Mouse (Mus musculus) hindbrain, embryonic 12.5 days (tissue): ENCODE results near the gene Ebf3. TPM values are rescaled to one million over a fixed set of nuclear protein-coding genes. Genes with fewer than 3 reads are reported as not detected.

Source experiments
- ATAC-seq: fragments of 200-750 bp; cut with Nextera tagmentation; 2 replicates; pipeline ENCODE4 v1.8.0; 2017; ENCODE audit warnings: moderate TSS enrichment; ENCODE audit not compliant: low FRiP score
- H3K27ac ChIP-seq: fragments of 300-500 bp; sonication (generic); 2 replicates; pipeline ENCODE4 v1.5.1; 2016; ENCODE audit warnings: mild to moderate bottlenecking
- H3K27me3 ChIP-seq: fragments of 300-500 bp; sonication (generic); 2 replicates; pipeline ENCODE4 v1.6.1; 2016; ENCODE audit warnings: mild to moderate bottlenecking
- H3K36me3 ChIP-seq: fragments of 300-500 bp; sonication (generic); 2 replicates; pipeline ENCODE4 v1.6.1; 2016; ENCODE audit warnings: mild to moderate bottlenecking
- H3K4me1 ChIP-seq: fragments of 300-500 bp; sonication (generic); 2 replicates; pipeline ENCODE4 v1.6.1; 2016
- H3K4me2 ChIP-seq: fragments of 300-500 bp; sonication (generic); replicated peaks from 2 replicates; pipeline ENCODE4 v1.6.1; 2016; ENCODE audit warnings: mild to moderate bottlenecking
- H3K4me3 ChIP-seq: fragments of 300-500 bp; sonication (generic); 2 replicates; pipeline ENCODE4 v1.5.1; 2016; ENCODE audit warnings: mild to moderate bottlenecking
- H3K9ac ChIP-seq: fragments of 300-500 bp; sonication (generic); 2 replicates; pipeline ENCODE4 v1.6.1; 2016; ENCODE audit warnings: mild to moderate bottlenecking, moderate library complexity
- H3K9me3 ChIP-seq: fragments of 300-500 bp; sonication (generic); replicated peaks from 2 replicates; pipeline ENCODE4 v1.6.1; 2016; ENCODE audit warnings: mild to moderate bottlenecking
- WGBS: fragments of 180-500 bp; shearing (Covaris S2); methylation state at CpG from one replicate; pipeline ENCODE4 v1.1.7; 2016; 5-methylcytosine and 5-hydroxymethylcytosine counted together
- polyA plus RNA-seq: library from polyadenylated mRNA; unstranded; fragments of >200 nt; fragmentation: Nextera tagmentation; extraction: Ambion mirVana; gene quantifications from 2 replicates; pipeline ENCODE4 v1.2.1, GENCODE M21; 2016

The Ebf3 gene
- polyA plus RNA-seq, 1 experiment from 2014 or later, result 23.0 TPM

GRCm38 (mm10) chr7:137159086-137159485 lies 155.2 kb downstream of the Ebf3 start:
- no peaks in the 10 kb centered on the region for H3K36me3 ChIP-seq
- H3K9ac ChIP-seq, result no peak overlapping the region
- no peak overlapping the region for H3K4me3 ChIP-seq
- no peak overlapping the region for H3K4me2 ChIP-seq
- H3K4me1 ChIP-seq, result no peaks in the 10 kb centered on the region
- H3K27me3 ChIP-seq, result no peaks in the 10 kb centered on the region
- H3K9me3 ChIP-seq, result no peaks in the 10 kb centered on the region
- no peak overlapping the region for H3K27ac ChIP-seq
- ATAC-seq, result no peak

GRCm38 (mm10) chr7:137154623-137155022 lies 159.6 kb downstream of the Ebf3 start:
- no peak for ATAC-seq
- Histone ChIP-seq H3K27me3 (no peaks in the 10 kb centered on the region), H3K9me3 (no peaks in the 10 kb centered on the region), H3K36me3 (no peaks in the 10 kb centered on the region), H3K4me3 (no peak overlapping the region), H3K4me2 (no peak overlapping the region), H3K9ac (no peak overlapping the region), H3K4me1 (peaks cover 1% of the 10 kb centered on the region), H3K27ac (no peak overlapping the region)
- WGBS, result 77% methylated on average over 2 of the region's 2 CpGs

GRCm38 (mm10) chr7:137151854-137152253 lies 162.4 kb downstream of the Ebf3 start:
- Histone ChIP-seq H3K9ac (no peak overlapping the region), H3K4me2 (no peak overlapping the region), H3K36me3 (no peaks in the 10 kb centered on the region), H3K9me3 (no peaks in the 10 kb centered on the region), H3K27ac (no peak overlapping the region), H3K4me1 (peaks cover 16% of the 10 kb centered on the region), H3K27me3 (no peaks in the 10 kb centered on the region), H3K4me3 (no peak overlapping the region)
- 89% methylated on average over 2 of the region's 2 CpGs for WGBS
- no peak for ATAC-seq

- 76% methylated on average over 12 of the region's 12 CpGs for WGBS
- no peak for ATAC-seq
- H3K36me3 ChIP-seq, result no peaks in the 10 kb centered on the region
Observed at GRCm38 (mm10) chr7:137147101-137147500, 167.1 kb downstream of the Ebf3 start.

More at GRCm38 (mm10) chr7:137147101-137147500, 167.1 kb downstream of the Ebf3 start:
- Histone ChIP-seq H3K9ac (no peak overlapping the region), H3K27ac (no peak overlapping the region), H3K4me3 (no peak overlapping the region), H3K4me1 (peaks cover 16% of the 10 kb centered on the region), H3K9me3 (no peaks in the 10 kb centered on the region), H3K27me3 (no peaks in the 10 kb centered on the region), H3K4me2 (no peak overlapping the region)

Other genes with a start within 250 kb of the Ebf3 start
- gene 9430038I01Rik, start 96.3 kb upstream of the Ebf3 start, polyA plus RNA-seq, result 15.0 and 16.8 TPM in 2 replicates
- 262 and 266 TPM in 2 replicates for gene Glrx3, start 123.2 kb upstream of the Ebf3 start, polyA plus RNA-seq